Mouse (Mus musculus) B cell, adult 2 months (primary cell): ENCODE data around the gene Kalrn.
A peak's percentile ranks its signal among the peaks of the same experiment; 100 is the strongest.

Experiments
- DNase-seq, 2 experiments: peaks; one replicate each; pipeline ENCODE4 v3.0.0; 2022

Kalrn gene

DNA sequence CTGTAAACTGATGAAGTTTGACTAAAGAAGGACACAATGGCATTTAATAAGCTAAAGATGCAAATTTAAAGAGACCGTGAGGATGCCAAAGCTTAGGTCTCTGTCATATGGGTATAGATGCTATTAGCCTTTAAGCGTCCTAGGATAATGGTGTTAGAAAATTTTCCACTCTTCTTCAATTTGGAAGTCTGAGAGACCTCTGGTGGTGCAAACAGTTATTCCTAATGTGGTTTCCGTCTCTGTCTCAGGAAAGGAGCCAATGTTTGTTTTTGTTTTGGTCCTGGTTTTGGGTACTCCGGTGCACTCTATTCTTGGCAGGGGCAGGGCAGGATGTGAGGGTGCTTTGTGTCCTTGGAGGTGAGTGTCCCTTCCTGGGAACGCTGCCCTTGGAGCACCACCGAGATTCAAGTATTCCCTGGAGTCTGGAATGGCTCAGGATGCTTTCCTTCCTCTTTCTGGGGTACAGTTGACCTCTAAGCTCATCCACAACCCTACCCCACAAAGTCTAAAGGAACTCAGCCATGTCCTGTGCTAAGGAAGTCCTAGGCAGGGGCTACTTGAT is 646.0 kb downstream of the Kalrn start:
- no peak for DNase-seq

DNA sequence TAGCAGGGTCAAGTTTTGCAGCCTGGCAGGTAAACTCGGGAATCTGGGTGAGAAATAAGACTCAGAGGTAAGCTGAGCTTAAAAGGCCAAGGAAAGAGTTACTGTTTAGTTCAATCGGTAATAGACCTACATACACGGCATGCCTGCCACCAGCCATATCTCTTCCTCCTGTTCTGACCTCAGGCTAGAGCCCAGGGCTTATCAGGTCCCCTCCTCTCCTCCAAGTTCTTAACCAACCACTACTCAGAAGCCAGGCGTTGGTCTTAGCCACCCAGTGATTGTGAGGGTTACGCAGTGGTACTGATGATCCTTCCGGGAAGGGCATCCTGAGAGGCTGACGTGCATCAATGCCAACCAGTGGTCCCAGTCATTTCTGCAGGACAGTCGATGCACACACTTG is 649.6 kb downstream of the Kalrn start:
- no peak for DNase-seq

DNA sequence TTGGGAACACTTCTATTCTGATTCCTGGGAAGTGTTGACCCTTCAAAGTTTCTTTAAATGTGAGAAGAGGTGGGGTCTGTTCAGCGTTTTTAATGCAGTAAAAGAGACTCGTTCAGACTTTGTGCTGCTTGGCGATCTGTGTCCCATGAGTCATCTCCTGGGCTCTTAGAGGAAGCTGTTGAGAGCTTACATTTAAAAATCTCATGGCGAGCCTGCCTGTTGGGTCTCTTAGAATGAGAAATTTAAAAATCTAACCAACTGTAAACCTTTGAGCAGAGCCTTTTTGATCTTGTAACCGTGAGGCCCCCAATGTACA is 650.4 kb downstream of the Kalrn start:
- DNase-seq = no peak

DNA sequence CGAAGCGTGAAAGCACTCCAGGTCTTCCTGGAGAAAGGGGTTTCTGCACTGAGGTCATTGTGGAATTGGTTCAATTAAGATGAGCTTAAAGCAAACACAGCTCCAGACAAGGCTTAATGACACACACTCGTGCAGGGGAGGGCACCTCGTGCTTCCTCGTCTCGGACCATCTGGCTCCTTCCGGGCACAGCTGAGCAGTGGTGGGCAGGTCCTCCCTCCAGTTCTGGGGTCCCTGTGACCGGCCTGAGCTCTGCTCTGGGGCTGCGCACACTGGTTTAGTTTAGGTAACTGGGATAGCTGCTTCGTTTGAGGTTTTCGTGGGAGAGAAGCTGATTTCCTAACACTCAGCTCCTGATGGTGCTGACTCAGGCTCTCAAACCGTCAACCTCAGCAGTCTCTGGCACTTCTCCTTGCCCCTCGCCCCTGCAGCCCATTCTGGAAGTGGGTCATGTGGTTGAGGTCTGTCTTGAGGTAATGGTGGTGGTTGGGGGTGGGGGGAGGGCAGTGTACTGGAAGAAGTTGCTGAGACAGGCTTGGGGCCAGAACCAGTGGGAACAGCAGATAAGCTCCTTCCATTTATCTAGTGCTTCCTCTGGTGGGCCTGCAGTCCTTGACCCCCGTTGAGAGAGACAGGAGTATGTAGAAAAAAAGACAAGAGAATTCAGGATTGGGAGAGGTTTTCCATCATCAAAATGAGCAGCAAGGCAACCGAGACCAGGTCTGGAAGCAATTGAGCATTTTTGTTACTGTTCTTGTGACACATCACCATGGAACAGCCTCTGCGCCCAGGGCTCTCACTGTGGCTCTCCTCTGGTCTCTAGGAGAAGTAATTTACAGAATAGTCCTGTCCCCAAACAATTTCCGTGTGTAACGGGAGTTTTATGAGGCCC is 651.0 kb downstream of the Kalrn start:
- DNase-seq = peak; percentile 40 to 44

DNA sequence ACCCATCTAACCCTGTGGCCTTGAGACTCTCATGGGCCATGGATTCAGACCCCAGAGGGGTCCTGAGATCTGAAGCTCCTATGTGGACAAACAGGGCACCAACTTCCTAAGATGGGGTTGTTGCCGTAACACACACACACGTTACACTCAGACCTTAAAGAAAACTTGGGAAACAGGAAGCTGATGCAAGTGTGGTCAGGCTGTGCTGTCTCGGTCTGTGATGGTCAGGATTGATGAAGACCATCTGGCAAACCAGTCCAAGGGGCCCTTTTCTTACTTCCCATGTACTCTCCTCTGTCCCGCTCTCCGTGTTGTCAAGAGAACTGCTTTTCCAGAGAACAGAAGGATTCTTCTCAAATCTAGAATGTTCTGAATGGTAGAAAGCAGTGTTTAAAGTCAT is 651.8 kb downstream of the Kalrn start:
- DNase-seq = no peak
